Mouse (Mus musculus): ENCODE measurements around the gene Ciita. TPM values are rescaled to one million over a fixed set of nuclear protein-coding genes. Genes with fewer than 3 reads are reported as not detected.

Ciita gene
- total and polyA plus RNA-seq, 3 experiments: 39.1 to 69.6 (median 39.8) TPM

DNA sequence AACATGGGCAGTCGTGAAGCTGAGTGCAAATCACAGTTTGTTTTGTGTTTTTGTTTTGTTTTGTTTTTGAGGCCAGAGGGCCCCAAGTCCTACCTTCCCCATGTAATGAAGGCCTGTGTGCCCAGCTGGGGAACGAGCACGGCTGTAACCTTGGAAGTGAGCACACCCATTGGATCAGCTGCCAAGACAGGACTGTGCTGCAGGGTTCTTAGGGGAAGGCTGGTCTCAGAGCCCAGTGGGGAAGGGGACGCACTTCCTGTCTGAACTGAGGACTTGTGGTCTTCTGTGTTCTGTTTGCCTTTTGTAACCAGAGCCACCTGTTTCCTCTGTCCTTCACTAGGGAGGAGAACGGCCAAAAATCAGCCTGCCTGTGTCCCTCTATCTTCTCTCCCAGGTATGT, 97.7 kb downstream of the Ciita start:
- H3K36me3 ChIP-seq (replicated peaks in 1 of 2; ENCODE audit: control insufficient read depth in 1 of 2, insufficient read depth in 1 of 2, low read length in 1 of 2): peaks cover 65 to 91% of the 10 kb centered on the region in 2 experiments
- no peak for DNase-seq (ENCODE audit: extremely low read depth)

More for the DNA sequence above, 97.7 kb downstream of the Ciita start:
- no peak overlapping the region for H3K9ac ChIP-seq (ENCODE audit: insufficient read depth, low read depth)
- no peak overlapping the region for H3K4me3 ChIP-seq (replicated peaks in 1 of 3; ENCODE audit: low read depth in 2 of 3, low read length in 2 of 3, poor library complexity in 1 of 3)
- H3K27ac ChIP-seq (ENCODE audit: insufficient read depth, low read depth): no peak overlapping the region
- no peak for TF ChIP-seq PAX5 (IDR thresholded peaks at IDR 0.05; ENCODE audit: low read length)
- no peak for TF ChIP-seq TCF12 (IDR thresholded peaks at IDR 0.05; ENCODE audit: low read depth, low read length)
- TF ChIP-seq MXI1 (IDR thresholded peaks at IDR 0.05; ENCODE audit: low read depth, low read length): no peak
- TF ChIP-seq SIN3A (IDR thresholded peaks at IDR 0.05; ENCODE audit: low read length): no peak
- no peak for TF ChIP-seq MAFK (IDR thresholded peaks at IDR 0.05; ENCODE audit: insufficient replicate concordance, low read length)
- no peak for TF ChIP-seq KAT2A (IDR thresholded peaks at IDR 0.05; ENCODE audit: insufficient replicate concordance, low read length)
- no peak for TF ChIP-seq CHD2 (IDR thresholded peaks at IDR 0.05; ENCODE audit: low read length)
- no peak for TF ChIP-seq MEF2A (IDR thresholded peaks at IDR 0.05; ENCODE audit: borderline replicate concordance, low read depth, low read length)
- no peak for TF ChIP-seq MYC (IDR thresholded peaks at IDR 0.05; ENCODE audit: low read depth, low read length)
- no peak for TF ChIP-seq UBTF (IDR thresholded peaks at IDR 0.05; ENCODE audit: low read depth, low read length)
- TF ChIP-seq ZKSCAN1 (IDR thresholded peaks at IDR 0.05; ENCODE audit: borderline replicate concordance, low read depth, low read length): no peak
- no peak for TF ChIP-seq ZC3H11A (IDR thresholded peaks at IDR 0.05; ENCODE audit: low read depth, low read length)
- TF ChIP-seq JUND (conservative IDR thresholded peaks at IDR 0.05; ENCODE audit: low read depth, low read length): no peak
- no peak for TF ChIP-seq EP300 (IDR thresholded peaks at IDR 0.05; ENCODE audit: low read length)
- no peak for TF ChIP-seq JUN (IDR thresholded peaks at IDR 0.05; ENCODE audit: insufficient read depth, low read depth, low read length)
- TF ChIP-seq NELFE (IDR thresholded peaks at IDR 0.05; ENCODE audit: low read depth, low read length): no peak
- no peak for TF ChIP-seq SMC3 (IDR thresholded peaks at IDR 0.05; ENCODE audit: low read depth, low read length)
- TF ChIP-seq CTCF (conservative IDR thresholded peaks at IDR 0.05 in 1 of 2, IDR thresholded peaks at IDR 0.05 in 1 of 2; ENCODE audit: low read depth in 2 of 2, low read length in 2 of 2): no peak
- TF ChIP-seq ELF1 (IDR thresholded peaks at IDR 0.05; ENCODE audit: low read depth, low read length): no peak
- no peak for TF ChIP-seq MAX (IDR thresholded peaks at IDR 0.05; ENCODE audit: low read length)
- no peak overlapping the region for H3K4me2 ChIP-seq (ENCODE audit: insufficient read depth, low read depth, poor library complexity, severe bottlenecking)
- no peaks in the 10 kb centered on the region for H3K4me1 ChIP-seq (ENCODE audit: control insufficient read depth in 1 of 2, insufficient read depth in 2 of 2)
- no peaks in the 10 kb centered on the region for H3K79me2 ChIP-seq (replicated peaks; ENCODE audit: control insufficient read depth, extremely low read depth, insufficient read depth, poor library complexity, severe bottlenecking)
- H3K27me3 ChIP-seq (replicated peaks): no peaks in the 10 kb centered on the region
- in situ Hi-C loops (cut with MboI; ENCODE audit: low pct_ligation_motif_present, low pct_unique_long_range_greater_than_20kb, low sequenced_read_pairs) (loop anchor here (5.0 kb wide), 1 partner anchor 270 kb away; no protein-coding TSS in a partner anchor), dilution Hi-C loops (cut with MboI; ENCODE audit: extremely low pct_ligation_motif_present, extremely low pct_unique_long_range_greater_than_20kb, low sequenced_read_pairs) (no loop called here)
- no peaks in the 10 kb centered on the region for H3K9me3 ChIP-seq (replicated peaks; ENCODE audit: low read length)

Other genes with a start within 250 kb of the Ciita start
- 0.04 TPM in 1 of 2 replicates, not detected in the other for gene Emp2, start 166.1 kb upstream of the Ciita start, total RNA-seq (2012; rRNA removed)
- 0.11 TPM in 1 of 2 replicates, not detected in the other for gene Emp2, start 166.1 kb upstream of the Ciita start, total RNA-seq (2014; rRNA removed)
- gene Emp2, start 166.1 kb upstream of the Ciita start, polyA plus RNA-seq (2012; ENCODE audit: insufficient read length, low read depth): 0.07 and 0.09 TPM in 2 replicates
- 0.08 TPM in 1 of 2 replicates, not detected in the other for gene Tekt5, start 84.6 kb upstream of the Ciita start, total RNA-seq (2012; rRNA removed)
- not detected in 2 replicates for gene Tekt5, start 84.6 kb upstream of the Ciita start, total RNA-seq (2014; rRNA removed)
- 0.14 and 0.17 TPM in 2 replicates for gene Tekt5, start 84.6 kb upstream of the Ciita start, polyA plus RNA-seq (2012; ENCODE audit: insufficient read length, low read depth)
- gene Nubp1, start 68.1 kb upstream of the Ciita start, total RNA-seq (2012; rRNA removed): 163 and 169 TPM in 2 replicates
- gene Nubp1, start 68.1 kb upstream of the Ciita start, total RNA-seq (2014; rRNA removed): 152 TPM in 2 replicates
- 162 and 176 TPM in 2 replicates for gene Nubp1, start 68.1 kb upstream of the Ciita start, polyA plus RNA-seq (2012; ENCODE audit: insufficient read length, low read depth)
- 0.63 and 0.68 TPM in 2 replicates for gene Tvp23a, start 32.7 kb upstream of the Ciita start, total RNA-seq (2012; rRNA removed)
- 0.18 TPM in 1 of 2 replicates, not detected in the other for gene Tvp23a, start 32.7 kb upstream of the Ciita start, total RNA-seq (2014; rRNA removed)
- 1.7 and 1.8 TPM in 2 replicates for gene Tvp23a, start 32.7 kb upstream of the Ciita start, polyA plus RNA-seq (2012; ENCODE audit: insufficient read length, low read depth)
- gene Dexi, start 63.0 kb downstream of the Ciita start, total RNA-seq (2012; rRNA removed): 13.7 and 14.1 TPM in 2 replicates
- 10.0 and 11.3 TPM in 2 replicates for gene Dexi, start 63.0 kb downstream of the Ciita start, total RNA-seq (2014; rRNA removed)
- 18.6 and 19.6 TPM in 2 replicates for gene Dexi, start 63.0 kb downstream of the Ciita start, polyA plus RNA-seq (2012; ENCODE audit: insufficient read length, low read depth)
- gene Clec16a, start 65.3 kb downstream of the Ciita start, total RNA-seq (2012; rRNA removed): 24.2 and 26.2 TPM in 2 replicates
- 19.3 and 20.0 TPM in 2 replicates for gene Clec16a, start 65.3 kb downstream of the Ciita start, total RNA-seq (2014; rRNA removed)
- 18.5 and 20.5 TPM in 2 replicates for gene Clec16a, start 65.3 kb downstream of the Ciita start, polyA plus RNA-seq (2012; ENCODE audit: insufficient read length, low read depth)

Data from CH12.LX (cell line).